Mouse (Mus musculus): ENCODE measurements around the gene Rffl.

DNA sequence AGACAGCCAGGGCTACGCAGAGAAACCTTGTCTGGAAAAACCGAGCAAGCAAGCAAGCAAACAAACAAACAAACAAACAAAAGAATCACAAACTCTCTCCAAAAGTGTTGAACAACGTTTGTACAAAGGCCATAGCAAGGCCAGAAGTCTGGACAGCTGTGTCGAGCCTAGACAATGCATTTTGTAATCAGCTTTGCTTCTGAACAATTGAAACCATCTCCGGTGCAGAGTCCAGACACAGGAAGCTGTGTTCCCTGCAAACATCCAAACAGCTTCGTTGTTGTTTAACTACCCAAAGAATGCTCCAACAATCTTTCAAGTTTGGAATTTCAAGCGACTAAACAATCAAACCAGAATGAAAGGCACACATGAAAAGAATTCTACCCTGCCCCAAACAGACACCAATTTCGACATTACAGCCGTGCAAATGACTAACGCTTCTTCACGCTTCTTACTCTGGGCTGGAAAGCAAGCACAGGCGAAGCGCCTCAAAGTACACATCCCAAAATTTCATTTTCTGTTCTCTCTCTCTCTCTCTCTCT is 13.6 kb downstream of the Rffl start:
- no peak for TF ChIP-seq CTCF (IDR thresholded peaks at IDR 0.05; ENCODE audit: extremely low read depth, insufficient read length, insufficient replicate concordance, low read depth, low read length)
- TF ChIP-seq POLR2A (IDR thresholded peaks at IDR 0.05; ENCODE audit: low read depth, low read length) = no peak

Data from small intestine, adult 2 months (tissue).